Mouse (Mus musculus) embryo, embryonic 11.5 days (tissue): ENCODE data around the gene Gm12185.
"Not testable (repeated sequence)": the region's sequence is repeated elsewhere in the genome, so short reads cannot be mapped to it uniquely, and the experiment has no call there.

Source experiments
- DNase-seq: peaks from one replicate; pipeline ENCODE4 v3.0.0-alpha.2; 2012; ENCODE audit warnings: low read depth, low spot score

Gm12185 gene

DNA sequence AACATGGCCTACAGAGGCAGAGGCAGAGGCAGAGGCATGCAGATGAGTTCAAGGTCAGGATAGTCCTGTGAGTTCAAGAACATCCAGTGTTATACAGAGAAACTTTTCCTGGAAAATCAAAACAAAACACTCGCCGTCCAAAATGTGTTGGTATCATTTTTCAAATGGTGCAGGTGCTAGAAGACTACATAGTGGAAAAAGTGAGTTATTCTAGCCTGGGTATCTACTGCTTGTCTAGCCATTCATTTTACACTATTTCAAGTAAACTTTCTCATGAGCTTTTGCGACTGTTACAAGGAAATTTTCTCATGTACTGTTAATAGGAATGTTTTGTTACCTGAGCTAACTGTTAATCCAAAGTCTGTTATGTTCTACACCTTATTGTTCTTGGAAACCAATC is 73.6 kb downstream of the Gm12185 start:
- DNase-seq, result no peak

DNA sequence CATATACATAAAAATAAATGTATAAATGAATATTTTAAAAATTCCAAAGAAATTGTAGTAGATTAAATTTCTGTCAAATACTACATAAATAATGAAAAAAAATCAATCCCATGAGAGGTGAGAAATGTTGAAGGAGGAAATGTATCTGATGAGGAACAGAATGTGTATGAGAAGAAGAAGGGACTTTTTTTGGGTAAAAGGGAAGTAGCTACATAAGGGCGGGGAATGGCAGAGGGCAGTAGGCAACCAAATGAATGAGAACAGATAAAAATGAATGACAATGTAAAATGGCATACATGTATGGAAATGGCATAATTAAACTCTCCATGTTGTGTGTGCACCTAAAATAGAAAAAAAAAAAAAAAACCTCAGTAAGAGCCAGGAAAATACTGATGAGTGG is 78.4 kb downstream of the Gm12185 start:
- no peak for DNase-seq

DNA sequence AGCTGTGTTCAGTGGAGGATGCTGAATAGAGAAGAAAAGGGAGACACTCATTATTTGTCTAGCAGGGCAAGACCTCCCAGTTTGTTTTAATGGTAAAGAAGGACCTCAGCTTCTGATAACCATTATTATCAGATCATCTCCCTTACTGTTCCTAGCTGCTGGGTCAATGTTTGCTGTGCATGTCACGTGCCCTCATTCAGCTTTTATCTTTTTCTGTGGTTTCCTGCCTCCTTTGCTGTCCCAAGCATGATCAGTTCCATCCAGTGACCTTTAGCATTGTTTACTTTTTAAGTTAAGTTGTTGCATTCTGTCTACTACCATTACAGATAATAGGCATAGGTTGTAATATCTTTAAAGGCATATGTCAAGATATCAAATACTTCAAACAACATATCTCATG is 83.6 kb downstream of the Gm12185 start:
- DNase-seq, result no peak

DNA sequence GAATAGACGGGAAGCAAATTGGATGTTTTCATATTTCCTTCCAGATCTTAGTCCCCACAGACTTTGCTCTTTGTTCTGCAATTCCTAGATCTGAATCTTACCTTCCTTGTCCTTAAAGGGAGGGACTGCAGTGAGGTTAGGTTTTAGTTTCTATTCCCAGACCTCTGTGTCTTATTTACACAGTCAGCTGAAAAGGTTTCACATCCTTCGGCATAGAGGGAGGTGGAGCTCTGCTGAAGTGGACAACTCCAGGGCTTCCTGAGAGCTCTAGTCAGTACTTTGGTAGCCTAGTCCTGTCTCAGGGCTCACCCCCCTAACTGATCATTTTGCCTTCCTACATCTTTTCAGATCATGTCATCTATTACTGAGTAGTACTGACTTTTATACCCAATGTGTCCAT is 90.0 kb downstream of the Gm12185 start, which contains the start of gene Gm5431:
Gene Gm5431 (minus strand): TSS at position 194 of the 400 bp plus-strand sequence.
- DNase-seq, result no peak

DNA sequence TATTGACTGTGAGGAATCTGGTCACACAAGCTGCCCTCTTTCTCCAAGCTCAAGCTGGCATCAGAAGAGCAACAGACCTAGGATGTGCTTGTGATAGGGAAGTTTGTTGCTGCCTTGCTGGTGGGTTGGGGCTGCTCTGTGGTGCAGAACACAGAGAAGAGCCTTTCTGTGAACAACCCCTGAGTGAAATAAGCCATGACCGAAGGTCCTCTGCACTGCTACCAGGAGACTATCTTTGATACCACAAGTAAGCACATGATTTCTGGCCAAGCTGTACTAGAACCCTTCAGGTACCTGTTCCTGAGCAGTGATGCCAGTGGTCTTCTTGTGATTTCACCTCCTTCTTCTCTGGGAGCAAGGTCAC is 90.5 kb downstream of the Gm12185 start:
- not testable (repeated sequence) for DNase-seq

DNA sequence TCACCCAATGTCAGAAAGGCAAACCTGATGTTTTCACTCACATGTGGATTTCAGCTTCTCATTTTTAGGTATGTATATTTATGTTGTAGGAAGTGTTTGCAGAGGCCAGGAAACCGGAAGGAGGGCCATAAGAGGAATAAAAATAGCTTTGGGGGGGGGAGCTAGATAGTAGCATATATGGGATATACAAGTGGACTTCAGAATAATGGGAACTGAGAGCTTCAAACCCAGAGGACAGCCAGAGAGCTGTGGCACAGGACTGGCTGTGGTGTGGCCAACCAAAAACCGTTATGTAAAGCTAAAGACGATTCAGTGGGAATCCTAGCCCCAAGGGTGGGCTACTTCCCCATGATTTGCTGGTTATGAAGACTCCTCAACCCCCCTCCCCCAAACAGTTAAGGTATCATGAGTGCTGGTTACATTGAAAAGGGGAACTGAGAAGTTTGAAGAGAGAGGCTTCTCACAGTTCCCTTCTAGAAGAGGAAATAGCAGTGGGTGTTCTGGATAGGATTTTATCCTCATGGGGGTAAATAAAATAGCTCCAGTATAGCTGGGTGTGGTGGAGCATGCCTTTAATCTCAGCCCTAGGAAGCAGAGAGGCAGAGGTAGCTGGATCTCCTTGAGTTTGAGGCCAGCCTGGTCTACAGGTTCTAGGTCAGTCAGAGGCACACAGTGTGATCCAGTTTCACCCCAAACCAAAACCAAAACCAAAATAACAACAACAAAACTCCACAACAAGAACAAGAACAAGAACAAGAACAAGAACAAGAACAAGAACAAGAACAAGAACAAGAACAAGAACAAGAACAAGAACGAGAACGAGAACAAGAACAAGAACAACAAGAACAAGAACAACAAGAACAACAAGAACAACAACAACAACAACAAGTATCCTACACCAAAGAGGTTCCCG is 91.1 kb downstream of the Gm12185 start:
- DNase-seq, result not testable (repeated sequence)

DNA sequence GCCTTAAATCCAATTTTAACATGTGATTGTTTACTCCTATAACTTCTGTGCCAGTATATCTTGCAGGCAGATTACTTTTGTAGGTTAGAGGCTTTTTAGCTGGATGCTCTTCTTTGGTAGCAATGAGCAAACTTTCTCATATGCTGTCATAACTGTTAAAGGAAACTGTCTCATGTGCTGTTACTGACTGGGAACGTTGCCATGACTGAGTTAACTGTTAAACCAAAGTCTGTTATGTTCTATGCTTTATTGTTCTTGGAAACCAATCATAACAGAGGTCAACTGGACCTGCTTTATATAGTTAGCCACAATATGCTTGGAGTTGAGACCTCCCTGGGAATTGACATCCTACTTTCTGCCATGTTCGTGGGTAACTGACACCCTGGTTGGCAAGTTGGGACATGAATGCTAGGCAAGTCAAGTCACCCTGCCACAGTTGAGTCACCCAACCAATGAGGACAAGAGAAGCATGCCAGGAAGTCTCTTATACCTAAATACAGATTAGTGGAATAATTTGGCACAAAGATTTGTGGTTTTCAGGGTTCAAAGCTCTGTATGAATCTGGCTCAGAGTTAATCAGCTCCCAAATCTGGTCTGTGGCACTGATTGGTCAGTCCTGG is 93.1 kb downstream of the Gm12185 start:
- no peak for DNase-seq

DNA sequence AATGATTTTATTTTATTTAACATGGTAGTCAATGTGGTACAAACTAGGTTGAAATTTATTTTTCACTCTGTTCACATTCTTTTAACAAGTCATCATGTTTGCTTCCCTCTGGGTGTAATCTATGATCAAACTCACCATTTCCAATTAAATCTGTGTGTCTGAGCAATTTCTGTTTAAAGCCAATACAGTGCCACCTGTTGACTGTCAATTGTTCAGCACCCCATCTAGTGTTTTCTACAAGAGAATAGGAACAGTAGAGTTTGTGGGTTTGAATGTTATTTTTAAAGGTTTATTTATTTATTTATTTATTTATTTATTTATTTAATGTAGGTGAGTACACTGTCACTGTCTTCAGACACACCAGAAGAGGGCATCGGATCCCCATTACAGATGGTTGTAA is 115.3 kb downstream of the Gm12185 start:
- no peak for DNase-seq

DNA sequence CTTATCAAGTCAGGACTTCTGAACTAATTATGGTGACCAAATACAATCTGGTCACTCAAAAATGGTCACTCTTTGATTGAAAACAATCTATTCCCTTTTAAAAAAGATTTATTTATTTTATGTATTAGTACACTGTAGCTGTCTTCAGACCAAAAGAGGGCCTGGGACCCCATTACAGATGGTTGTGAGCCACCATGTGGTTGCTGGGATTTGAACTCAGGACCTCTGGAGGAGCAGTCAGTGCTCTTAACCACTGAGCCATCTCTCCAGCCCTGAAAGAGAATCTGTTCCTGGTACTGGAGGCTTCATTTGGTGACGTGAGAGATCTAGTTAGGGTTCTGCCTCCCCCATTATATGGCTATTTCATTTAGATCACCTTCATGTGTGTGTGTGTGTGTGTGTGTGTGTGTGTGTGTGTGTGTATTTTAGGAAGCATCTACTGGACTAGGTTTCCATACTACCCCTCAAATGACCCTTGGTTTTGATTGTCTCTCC is 116.6 kb downstream of the Gm12185 start:
- DNase-seq, result not testable (repeated sequence)

DNA sequence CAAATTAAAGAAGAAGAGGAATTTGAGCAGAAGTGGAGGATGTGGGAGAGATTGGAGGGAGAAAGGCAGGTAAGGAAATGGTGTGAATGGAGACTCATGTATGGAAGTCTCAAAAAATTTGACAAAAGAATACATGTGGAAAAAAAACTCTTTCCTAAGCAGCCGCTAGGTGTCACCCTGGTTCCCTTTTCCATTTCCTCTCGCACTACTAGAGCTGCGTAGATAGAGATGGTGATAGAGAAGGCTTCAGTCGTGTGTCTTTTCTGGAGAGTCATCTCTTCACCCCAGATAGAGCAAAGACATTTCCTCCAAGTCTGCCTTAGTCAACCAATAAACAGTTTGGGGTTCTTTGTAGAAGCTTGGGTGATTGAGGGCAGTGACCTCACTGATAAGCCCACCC is 117.6 kb downstream of the Gm12185 start:
- no peak for DNase-seq

DNA sequence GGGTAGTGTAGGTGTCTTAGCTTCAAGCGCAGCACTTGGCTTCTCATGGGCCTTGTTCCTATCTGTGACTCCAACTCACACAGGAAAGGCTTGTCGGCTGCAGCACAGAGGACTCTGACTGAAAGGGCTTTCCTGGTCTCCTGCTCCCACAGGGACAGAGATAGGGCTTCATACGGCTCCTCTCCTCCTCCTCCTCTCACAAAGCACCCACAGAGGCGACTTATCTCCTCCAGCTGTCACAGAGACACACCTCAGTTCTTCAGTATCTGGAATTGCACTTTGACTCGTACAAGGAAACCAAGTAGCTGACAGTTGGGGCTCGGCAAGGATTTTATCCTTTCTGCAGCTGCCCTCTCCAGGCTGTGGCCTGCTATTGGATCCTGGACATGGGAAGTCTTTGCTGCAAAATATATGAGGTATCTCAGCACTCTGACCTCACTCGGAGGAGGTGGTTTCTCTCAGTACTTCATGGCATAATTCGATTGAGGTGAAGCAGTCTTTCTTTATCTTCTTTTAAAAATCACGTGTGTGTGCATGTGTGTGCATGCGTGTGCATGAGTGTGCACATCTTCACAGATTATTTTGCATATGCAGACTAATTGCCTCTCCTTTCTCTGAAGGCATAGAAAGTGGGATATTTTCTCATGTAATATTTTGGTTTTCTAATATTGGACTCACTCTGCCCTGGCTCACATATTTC is 118.3 kb downstream of the Gm12185 start:
- no peak for DNase-seq

DNA sequence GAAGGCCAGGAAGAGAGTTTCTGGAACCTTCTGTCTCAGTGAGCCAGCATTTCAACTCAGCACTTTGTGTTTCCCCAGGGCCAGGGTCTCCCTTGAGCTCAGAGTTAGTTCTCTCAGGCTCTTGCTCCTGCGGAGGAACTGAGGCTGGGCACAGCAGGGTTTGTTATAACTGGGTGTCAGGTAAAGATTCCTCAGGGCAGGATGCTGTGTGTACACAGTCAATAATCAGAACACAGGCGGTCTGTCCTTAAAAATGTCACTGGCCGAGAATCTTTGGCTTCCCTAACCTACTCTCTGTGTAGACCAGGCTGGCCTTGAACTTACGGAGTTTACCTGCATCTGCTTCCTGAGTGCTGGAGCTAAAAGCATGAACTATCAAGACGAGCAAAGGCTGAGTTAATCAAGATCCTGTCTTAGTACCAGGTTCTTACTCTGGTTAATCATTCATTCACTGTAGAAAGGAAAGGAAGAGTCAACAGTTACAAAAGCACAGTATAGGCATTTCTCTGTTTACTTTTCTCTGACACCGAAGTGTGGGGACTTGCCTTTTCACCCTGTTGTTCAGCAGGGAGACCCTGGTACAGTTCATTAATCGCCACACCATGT is 119.2 kb downstream of the Gm12185 start:
- no peak for DNase-seq

DNA sequence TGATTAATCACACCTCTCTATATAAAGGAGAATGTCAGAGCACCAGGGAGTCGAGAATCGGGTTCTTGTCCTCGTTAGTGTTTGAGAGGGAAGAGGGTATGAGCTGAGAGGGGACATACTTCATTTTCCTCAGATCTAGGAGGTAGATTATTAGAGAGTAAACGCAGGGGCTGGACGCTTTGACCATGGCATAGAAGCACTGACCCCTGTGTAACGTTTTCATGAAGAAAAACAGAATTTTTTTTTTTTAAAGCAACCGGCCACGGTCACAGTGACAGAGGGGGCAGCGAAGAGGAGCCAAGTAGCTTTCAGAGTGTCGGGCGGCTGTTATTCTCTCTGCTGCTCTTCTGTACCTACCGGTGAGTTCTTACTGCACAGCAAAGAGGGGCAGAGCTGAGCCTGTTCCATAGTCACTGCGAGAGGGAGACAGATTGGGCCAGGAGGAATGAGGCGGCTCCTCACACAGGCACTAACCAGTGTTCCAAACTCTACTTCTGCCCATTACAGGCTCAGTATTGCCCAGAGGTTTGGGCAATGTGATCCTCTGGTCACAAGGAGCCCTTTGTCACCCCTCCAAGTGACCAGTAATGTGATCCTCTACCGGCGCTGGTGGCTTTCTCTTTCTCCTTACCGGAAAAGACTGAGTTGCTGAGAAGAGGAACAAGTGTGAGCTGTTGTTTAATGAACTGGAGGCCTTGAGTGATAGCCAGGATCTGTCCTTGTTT is 120.0 kb downstream of the Gm12185 start:
- no peak for DNase-seq

DNA sequence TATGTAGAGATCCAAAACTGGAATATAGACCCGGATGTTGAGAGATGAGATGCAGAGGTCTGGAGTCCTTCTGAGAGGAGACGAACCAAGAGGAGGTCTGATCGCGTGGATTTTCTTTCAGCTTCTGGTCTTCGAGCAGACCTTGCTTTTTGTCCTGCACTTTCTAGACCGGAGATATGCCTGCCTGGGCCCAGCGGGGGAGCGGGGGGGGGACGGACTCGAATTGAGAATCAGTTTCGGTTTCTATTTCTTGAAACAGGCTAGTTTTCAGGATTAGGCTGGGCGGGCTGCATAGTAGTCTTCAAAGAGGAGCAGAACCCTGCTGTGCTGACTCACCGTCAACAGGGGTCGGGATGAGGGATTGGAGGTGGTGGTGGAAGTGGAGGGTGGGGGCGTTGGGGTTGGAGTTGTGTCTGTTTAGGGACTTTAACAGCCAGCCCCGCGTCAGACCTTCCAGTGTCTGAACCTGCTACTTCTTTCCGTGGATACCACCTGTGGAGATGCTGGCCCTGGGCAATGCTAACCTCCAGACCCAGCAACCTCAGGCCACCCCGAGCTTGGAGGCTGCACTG is 120.7 kb downstream of the Gm12185 start, which contains the start of gene Irgm1:
Gene Irgm1 (minus strand): TSS at position 483 of the 572 bp plus-strand sequence.
- DNase-seq, result no peak

DNA sequence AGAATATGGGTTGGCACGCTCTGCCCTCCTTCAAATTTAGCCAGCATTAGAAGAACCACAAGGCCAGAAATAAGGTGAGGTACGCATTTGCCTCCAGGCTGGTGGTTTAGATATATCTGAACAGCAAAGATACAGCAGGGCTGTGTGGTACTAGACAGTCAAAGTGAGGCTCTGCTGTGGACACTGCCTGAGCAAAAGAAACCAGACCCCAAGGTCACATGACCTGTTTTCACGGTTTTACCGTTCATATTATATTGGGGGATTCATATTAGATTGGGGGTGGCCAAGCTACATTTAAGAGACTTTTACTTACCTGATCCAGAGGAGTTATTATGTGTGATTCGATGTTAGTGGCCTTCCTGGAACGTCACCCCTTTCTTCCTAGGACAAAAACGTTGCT is 121.2 kb downstream of the Gm12185 start:
- DNase-seq, result no peak

DNA sequence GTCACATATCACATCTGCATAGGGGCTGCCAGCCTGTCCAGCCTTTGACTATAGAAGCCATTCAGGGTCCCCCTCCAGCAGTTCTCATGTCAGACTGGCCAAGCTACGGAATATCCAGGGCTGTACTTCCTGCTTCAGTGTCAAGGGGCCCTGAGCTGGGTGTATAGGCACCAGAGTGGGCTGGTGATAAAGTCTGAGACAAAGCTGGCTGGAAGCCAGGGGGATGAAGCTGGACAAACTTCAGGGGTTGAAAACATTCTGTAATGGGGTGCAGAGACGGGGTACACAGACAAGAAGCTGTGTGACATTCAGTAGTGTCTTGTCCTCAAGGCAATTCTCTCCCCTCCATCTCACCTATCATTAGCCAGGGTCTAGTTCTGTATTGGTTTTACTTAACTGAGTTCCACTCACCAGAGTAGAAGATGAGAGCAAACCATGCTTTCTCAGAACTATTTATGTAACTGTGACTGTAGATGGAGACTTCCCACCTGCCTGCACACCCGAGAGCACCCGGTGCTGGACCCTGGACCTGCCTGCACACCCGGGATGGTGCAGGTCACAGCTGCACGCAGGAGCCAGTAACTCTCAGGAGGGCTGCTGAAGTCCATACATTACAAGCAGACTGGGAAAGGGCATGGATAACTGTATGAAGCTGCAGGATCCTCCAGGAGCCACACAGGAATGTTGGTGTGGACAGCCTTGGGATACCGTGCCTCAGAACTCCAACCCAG is 122.5 kb downstream of the Gm12185 start:
- no peak for DNase-seq

DNA sequence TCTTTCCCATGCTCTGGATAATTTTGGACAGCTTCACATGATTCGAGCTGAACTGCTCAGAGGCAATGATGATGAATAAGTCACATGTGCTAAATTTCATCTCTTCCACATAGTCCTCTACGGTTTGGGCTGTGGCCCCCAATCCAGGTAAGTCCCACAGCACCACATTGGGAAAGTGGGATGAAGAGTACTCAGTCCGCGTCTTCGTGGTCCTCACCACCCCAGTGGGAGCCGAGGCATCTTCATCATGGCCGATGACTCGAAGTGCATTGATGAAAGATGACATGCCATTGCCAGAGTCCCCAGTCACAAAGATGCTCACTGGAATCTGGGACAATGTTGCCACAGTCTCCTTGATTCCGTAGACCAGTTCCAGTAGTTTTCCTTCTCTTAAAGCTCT is 125.5 kb downstream of the Gm12185 start:
- no peak for DNase-seq

DNA sequence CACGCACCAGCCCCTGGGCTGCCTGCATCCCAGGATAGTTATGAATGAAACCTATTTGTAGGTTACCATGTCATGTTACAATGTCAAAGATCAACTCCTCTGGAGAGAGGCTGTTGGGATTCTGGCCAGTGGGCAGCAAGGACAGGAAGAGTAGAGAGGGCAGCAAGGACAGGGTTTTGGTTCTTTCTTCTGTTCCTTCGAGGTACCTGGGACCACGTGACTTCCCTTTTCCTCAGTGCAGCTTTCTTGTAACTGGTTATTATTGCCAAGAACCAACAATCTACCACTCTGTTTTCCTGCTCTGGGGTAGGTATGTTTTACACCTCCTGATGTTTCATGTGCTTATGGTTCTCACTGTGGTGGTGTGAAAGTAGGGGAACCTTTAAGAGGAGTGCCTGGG is 128.2 kb downstream of the Gm12185 start:
- no peak for DNase-seq

DNA sequence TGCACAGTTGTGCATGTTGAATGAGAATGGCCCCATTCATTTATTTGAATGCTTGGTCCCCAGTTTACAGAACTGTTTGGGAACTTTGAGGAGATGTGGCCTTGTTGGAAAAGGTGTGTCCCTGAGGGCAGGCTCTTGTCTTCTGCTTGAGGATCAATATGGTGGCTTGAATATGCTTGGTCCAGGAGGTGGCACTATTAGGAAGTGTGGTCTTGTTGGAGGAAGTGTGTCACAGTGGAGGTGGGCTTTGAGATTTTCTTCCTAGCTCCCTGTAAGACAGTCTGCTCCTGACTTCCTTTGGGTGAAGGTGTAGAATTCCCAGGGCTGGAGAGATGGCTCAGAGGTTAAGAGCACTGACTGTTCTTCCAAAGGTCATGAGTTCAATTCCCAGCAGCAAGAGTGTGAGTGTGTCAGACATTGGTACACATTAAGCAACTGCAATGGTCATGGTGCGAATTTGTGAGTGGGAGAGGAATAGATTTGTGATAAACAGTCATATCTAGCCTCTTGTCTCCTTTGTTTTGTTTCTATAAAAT is 129.2 kb downstream of the Gm12185 start:
- no peak for DNase-seq

DNA sequence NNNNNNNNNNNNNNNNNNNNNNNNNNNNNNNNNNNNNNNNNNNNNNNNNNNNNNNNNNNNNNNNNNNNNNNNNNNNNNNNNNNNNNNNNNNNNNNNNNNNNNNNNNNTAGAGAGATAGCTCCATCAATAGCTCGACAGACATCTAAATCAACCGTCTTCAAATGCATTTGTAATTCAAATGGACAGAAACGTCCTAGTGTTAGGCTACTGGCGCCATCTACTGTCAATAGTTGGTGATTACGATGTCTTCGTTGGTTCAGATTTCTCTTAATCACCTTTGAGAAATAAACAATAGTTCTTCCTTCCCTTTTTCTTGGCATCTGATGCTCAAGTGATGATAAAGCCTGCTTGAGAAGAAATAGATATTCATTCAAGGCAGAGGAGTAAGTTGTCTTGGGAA is 133.0 kb downstream of the Gm12185 start:
- DNase-seq, result no peak
